12 mouse cellular contexts compared by ENCODE assay signal in the genomic region with DNA sequence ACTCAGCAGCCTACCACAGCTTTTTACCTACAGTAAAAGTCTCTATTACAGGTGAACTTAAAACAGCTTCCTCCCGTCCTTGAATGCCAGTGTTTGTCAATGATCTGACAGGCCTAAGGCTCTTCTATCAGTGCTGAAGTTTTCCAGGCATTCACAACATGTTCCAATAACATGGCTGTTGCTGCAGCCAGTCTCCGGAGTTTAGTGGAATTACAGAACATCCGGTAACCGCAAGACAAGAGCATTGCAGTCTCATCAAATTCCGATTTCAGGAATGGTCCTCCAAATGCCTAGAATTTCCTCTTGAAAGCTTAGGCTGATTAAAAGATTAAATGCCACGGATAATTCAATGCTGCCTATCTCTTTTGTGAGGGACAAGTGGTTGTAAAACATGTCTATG.
A peak's percentile ranks its signal among the peaks of the same experiment; 100 is the strongest.
ATAC-seq lines count a peak whose summit lies in the region.
"Had no signal": no experiment of that assay in that cellular context is flagged by ENCODE, and none has a peak within 500 bp of the region (broad histone marks: within the 10 kb centered on the region; RNA-seq: fewer than 3 reads in every experiment).

No protein-coding gene starts in this region.

- no peak overlapping the region for H3K9ac ChIP-seq in forebrain, embryonic 13.5 days
- H3K9ac ChIP-seq in forebrain, embryonic 15.5 days (replicated peaks): no peak overlapping the region
- H3K9ac ChIP-seq in hindbrain, embryonic 16.5 days (ENCODE audit: low read depth, low read length): no peak overlapping the region
- H3K9ac ChIP-seq in hindbrain, embryonic 12.5 days: no peak overlapping the region
- no peak overlapping the region for H3K9ac ChIP-seq in midbrain, embryonic 12.5 days (replicated peaks)
- no peak overlapping the region for H3K9ac ChIP-seq in neural tube, embryonic 15.5 days (replicated peaks)
- H3K9ac ChIP-seq: liver, embryonic 13.5 days; stomach, embryonic 15.5 days had no signal

- WGBS in forebrain, embryonic 13.5 days: 42% methylated on average over 6 of the region's 6 CpGs
- WGBS in forebrain, embryonic 15.5 days: 41% methylated on average over 6 of the region's 6 CpGs
- WGBS in hindbrain, embryonic 16.5 days: 59% methylated on average over 6 of the region's 6 CpGs
- 66% methylated on average over 6 of the region's 6 CpGs for WGBS in hindbrain, embryonic 12.5 days
- 14% methylated on average over 6 of the region's 6 CpGs for WGBS in midbrain, embryonic 12.5 days
- 37% methylated on average over 6 of the region's 6 CpGs for WGBS in neural tube, embryonic 15.5 days

- no peak overlapping the region for H3K4me3 ChIP-seq in forebrain, embryonic 13.5 days
- no peak overlapping the region for H3K4me3 ChIP-seq in forebrain, embryonic 15.5 days
- no peak overlapping the region for H3K4me3 ChIP-seq in hindbrain, embryonic 16.5 days (ENCODE audit: low read length)
- H3K4me3 ChIP-seq in hindbrain, embryonic 12.5 days: no peak overlapping the region
- H3K4me3 ChIP-seq in midbrain, embryonic 12.5 days: no peak overlapping the region
- no peak overlapping the region for H3K4me3 ChIP-seq in neural tube, embryonic 15.5 days (replicated peaks)
- H3K4me3 ChIP-seq: embryonic facial prominence, embryonic 10.5 days; liver, embryonic 13.5 days; stomach, embryonic 15.5 days had no signal

- H3K9me3 ChIP-seq in forebrain, embryonic 13.5 days (replicated peaks): no peaks in the 10 kb centered on the region
- no peaks in the 10 kb centered on the region for H3K9me3 ChIP-seq in forebrain, embryonic 15.5 days
- no peaks in the 10 kb centered on the region for H3K9me3 ChIP-seq in hindbrain, embryonic 16.5 days (ENCODE audit: control insufficient read depth, low read length)
- H3K9me3 ChIP-seq in hindbrain, embryonic 12.5 days (replicated peaks): no peaks in the 10 kb centered on the region
- H3K9me3 ChIP-seq in midbrain, embryonic 12.5 days: no peaks in the 10 kb centered on the region
- no peaks in the 10 kb centered on the region for H3K9me3 ChIP-seq in neural tube, embryonic 15.5 days (replicated peaks)
- H3K9me3 ChIP-seq: embryonic facial prominence, embryonic 10.5 days; heart, embryonic 10.5 days; liver, embryonic 13.5 days; stomach, embryonic 15.5 days had no signal

- H3K27ac ChIP-seq in forebrain, embryonic 13.5 days: no peak overlapping the region
- no peak overlapping the region for H3K27ac ChIP-seq in forebrain, embryonic 15.5 days (replicated peaks)
- no peak overlapping the region for H3K27ac ChIP-seq in hindbrain, embryonic 16.5 days (ENCODE audit: low read depth, low read length)
- H3K27ac ChIP-seq in hindbrain, embryonic 12.5 days: no peak overlapping the region
- H3K27ac ChIP-seq in midbrain, embryonic 12.5 days (replicated peaks): no peak overlapping the region
- 0 out of 2 replicates have a peak overlapping the region, but pooled peaks have one; percentile 37 for H3K27ac ChIP-seq in neural tube, embryonic 15.5 days (replicated peaks)
- H3K27ac ChIP-seq: embryonic facial prominence, embryonic 10.5 days; heart, embryonic 10.5 days; kidney, postnatal 0 days; liver, embryonic 13.5 days; stomach, embryonic 15.5 days had no signal

- peaks cover 40% of the 10 kb centered on the region for H3K4me1 ChIP-seq in forebrain, embryonic 13.5 days
- peaks cover 30% of the 10 kb centered on the region for H3K4me1 ChIP-seq in forebrain, embryonic 15.5 days
- peaks cover 8% of the 10 kb centered on the region for H3K4me1 ChIP-seq in hindbrain, embryonic 16.5 days (ENCODE audit: control insufficient read depth, insufficient read depth, low read depth, low read length)
- peaks cover 10% of the 10 kb centered on the region for H3K4me1 ChIP-seq in hindbrain, embryonic 12.5 days
- peaks cover 18% of the 10 kb centered on the region for H3K4me1 ChIP-seq in midbrain, embryonic 12.5 days
- H3K4me1 ChIP-seq in neural tube, embryonic 15.5 days: peaks cover 34% of the 10 kb centered on the region
- H3K4me1 ChIP-seq: liver, embryonic 13.5 days had no signal

- no peaks in the 10 kb centered on the region for H3K27me3 ChIP-seq in forebrain, embryonic 13.5 days
- no peaks in the 10 kb centered on the region for H3K27me3 ChIP-seq in forebrain, embryonic 15.5 days
- no peaks in the 10 kb centered on the region for H3K27me3 ChIP-seq in hindbrain, embryonic 16.5 days (replicated peaks; ENCODE audit: control insufficient read depth, insufficient read depth, low read length)
- H3K27me3 ChIP-seq in hindbrain, embryonic 12.5 days: no peaks in the 10 kb centered on the region
- H3K27me3 ChIP-seq in midbrain, embryonic 12.5 days: peaks cover 11% of the 10 kb centered on the region
- H3K27me3 ChIP-seq in neural tube, embryonic 15.5 days (replicated peaks): no peaks in the 10 kb centered on the region
- H3K27me3 ChIP-seq: liver, embryonic 13.5 days; stomach, embryonic 15.5 days had no signal

- peak overlapping the region; percentile 45; the same call in 1 of the 2 replicates for H3K4me2 ChIP-seq in forebrain, embryonic 13.5 days
- no peak overlapping the region for H3K4me2 ChIP-seq in forebrain, embryonic 15.5 days (replicated peaks)
- peak overlapping the region; percentile 45; the same call in 1 of the 2 replicates for H3K4me2 ChIP-seq in hindbrain, embryonic 16.5 days (ENCODE audit: low read length)
- H3K4me2 ChIP-seq in hindbrain, embryonic 12.5 days (replicated peaks): no peak overlapping the region
- H3K4me2 ChIP-seq in midbrain, embryonic 12.5 days (replicated peaks): peak overlapping the region; percentile 46; the same call in 1 of the 2 replicates
- peak overlapping the region; percentile 42; the same call in 1 of the 2 replicates for H3K4me2 ChIP-seq in neural tube, embryonic 15.5 days
- H3K4me2 ChIP-seq: liver, embryonic 13.5 days had no signal

- H3K36me3 ChIP-seq in forebrain, embryonic 13.5 days (ENCODE audit: poor library complexity, severe bottlenecking): no peaks in the 10 kb centered on the region
- H3K36me3 ChIP-seq in forebrain, embryonic 15.5 days: no peaks in the 10 kb centered on the region
- H3K36me3 ChIP-seq in hindbrain, embryonic 16.5 days (ENCODE audit: control insufficient read depth, insufficient read depth, low read length): no peaks in the 10 kb centered on the region
- H3K36me3 ChIP-seq in hindbrain, embryonic 12.5 days: no peaks in the 10 kb centered on the region
- H3K36me3 ChIP-seq in midbrain, embryonic 12.5 days: no peaks in the 10 kb centered on the region
- no peaks in the 10 kb centered on the region for H3K36me3 ChIP-seq in neural tube, embryonic 15.5 days
- H3K36me3 ChIP-seq: embryonic facial prominence, embryonic 10.5 days; heart, embryonic 10.5 days; liver, embryonic 13.5 days; stomach, embryonic 15.5 days had no signal

- ATAC-seq in forebrain, embryonic 13.5 days: no peak
- ATAC-seq in forebrain, embryonic 15.5 days (replicated peaks): no peak
- ATAC-seq in hindbrain, embryonic 16.5 days: no peak
- ATAC-seq in hindbrain, embryonic 12.5 days (ENCODE audit: low FRiP score): no peak
- ATAC-seq in midbrain, embryonic 12.5 days (ENCODE audit: low FRiP score, low read depth): no peak
- ATAC-seq in neural tube, embryonic 15.5 days (ENCODE audit: low FRiP score): peak; percentile 6; the same call in 1 of the 2 replicates
- ATAC-seq in granulocyte monocyte progenitor cell, adult 5-6 weeks (replicated peaks; ENCODE audit: poor library complexity, severe bottlenecking): no peak

Comparison
In these comparisons a context has a peak if more than half of its experiments do, and no peak if none do; other contexts are left out.
1. H3K4me2 ChIP-seq: peak in forebrain, embryonic 13.5 days (single experiment), hindbrain, embryonic 16.5 days (single experiment), midbrain, embryonic 12.5 days (single experiment) and neural tube, embryonic 15.5 days (single experiment); none in forebrain, embryonic 15.5 days (single experiment) and hindbrain, embryonic 12.5 days (single experiment).